Mouse (Mus musculus): ENCODE results near the gene Arfgap1.

Arfgap1 gene

GRCm38 (mm10) chr2:180967010-180967763, at the start of gene Arfgap1:
TSS of gene Arfgap1 (plus strand) at chr2:180967225.
- peak; percentile 73 for DNase-seq (ENCODE audit: low read depth, low spot score)

GRCm38 (mm10) chr2:180919913-180920809, 46.9 kb upstream of the Arfgap1 start:
- no peak for DNase-seq (ENCODE audit: low read depth, low spot score)

DNA sequence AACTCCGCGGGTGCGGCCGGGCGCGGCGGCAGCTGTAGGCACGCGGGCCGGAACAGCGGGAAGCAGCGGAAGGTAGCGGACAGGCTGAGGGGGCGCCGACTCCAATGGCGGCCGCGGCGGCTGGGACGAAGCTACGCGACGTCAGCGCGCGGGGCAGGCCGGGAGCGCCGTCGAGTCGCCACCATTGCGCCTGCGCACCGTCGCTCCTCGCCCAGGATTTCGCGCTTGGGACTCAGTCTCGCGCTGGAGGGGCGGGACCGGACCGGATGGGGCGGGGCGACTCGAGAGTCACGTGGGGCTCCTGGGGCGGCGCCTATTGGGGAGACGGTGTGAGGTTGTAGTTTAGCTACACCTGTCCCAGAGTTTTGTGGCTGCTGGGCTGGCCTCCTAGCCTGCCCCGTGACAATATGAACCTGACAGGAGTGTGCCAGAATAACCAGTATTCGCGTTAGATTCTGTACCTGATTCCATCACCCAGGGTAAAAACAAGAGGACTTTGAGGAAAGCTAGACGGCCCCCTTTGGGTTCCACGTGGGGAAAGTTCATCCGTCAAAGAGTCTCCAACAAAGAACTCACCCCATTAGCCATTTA, 46.1 kb upstream of the Arfgap1 start, which contains the start of gene Ythdf1:
Ythdf1 (minus strand) TSS at position 140 of the 591 bp plus-strand sequence.
- DNase-seq (ENCODE audit: low read depth, low spot score): peak; percentile 91

- DNase-seq (ENCODE audit: low read depth, low spot score): no peak
Observed at GRCm38 (mm10) chr2:180922739-180923138, 44.3 kb upstream of the Arfgap1 start.

- peak; percentile 39 for DNase-seq (ENCODE audit: low read depth, low spot score)
Observed at GRCm38 (mm10) chr2:180925176-180925575, 41.8 kb upstream of the Arfgap1 start.

GRCm38 (mm10) chr2:180928723-180929122, 38.3 kb upstream of the Arfgap1 start, which contains the start of gene Birc7:
TSS of gene Birc7 (plus strand) at chr2:180929023.
- DNase-seq (ENCODE audit: low read depth, low spot score): no peak

GRCm38 (mm10) chr2:180932418-180932817, 34.6 kb upstream of the Arfgap1 start:
- DNase-seq (ENCODE audit: low read depth, low spot score): no peak

- DNase-seq (ENCODE audit: low read depth, low spot score): no peak
Observed at GRCm38 (mm10) chr2:180940187-180940586, 26.8 kb upstream of the Arfgap1 start.

- no peak for DNase-seq (ENCODE audit: low read depth, low spot score)
Observed at GRCm38 (mm10) chr2:180941869-180942268, 25.2 kb upstream of the Arfgap1 start.

GRCm38 (mm10) chr2:180949947-180950346, 17.1 kb upstream of the Arfgap1 start:
- no peak for DNase-seq (ENCODE audit: low read depth, low spot score)

- no peak for DNase-seq (ENCODE audit: low read depth, low spot score)
Observed at GRCm38 (mm10) chr2:180952731-180953171, 14.3 kb upstream of the Arfgap1 start.

GRCm38 (mm10) chr2:180953638-180954037, 13.4 kb upstream of the Arfgap1 start:
- no peak for DNase-seq (ENCODE audit: low read depth, low spot score)

- DNase-seq (ENCODE audit: low read depth, low spot score): peak; percentile 37
Observed at GRCm38 (mm10) chr2:180954061-180955047, 12.7 kb upstream of the Arfgap1 start, which contains the start of gene Nkain4. TSS of gene Nkain4 (minus strand) at chr2:180954699.

DNA sequence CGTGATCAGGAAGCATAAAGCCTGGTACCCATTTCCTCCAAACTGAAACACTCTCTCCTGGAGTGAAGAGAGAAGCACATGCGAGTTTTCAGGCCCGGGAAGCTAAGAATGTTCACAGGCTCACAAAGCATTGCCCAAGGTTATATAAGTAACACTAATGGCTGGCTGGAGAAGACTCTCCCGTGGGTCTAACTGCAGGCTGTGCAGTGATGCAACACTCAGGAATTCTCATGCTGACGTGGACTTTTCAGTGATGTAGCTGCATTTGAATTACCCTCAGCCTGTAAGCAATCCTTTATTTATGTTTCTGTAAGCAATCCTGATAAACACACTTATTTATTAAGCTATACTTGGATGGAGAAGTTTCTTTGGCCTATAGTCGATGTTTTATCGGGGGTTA, 7.4 kb upstream of the Arfgap1 start:
- no peak for DNase-seq (ENCODE audit: low read depth, low spot score)

GRCm38 (mm10) chr2:180960187-180960586, 6.8 kb upstream of the Arfgap1 start:
- no peak for DNase-seq (ENCODE audit: low read depth, low spot score)

DNA sequence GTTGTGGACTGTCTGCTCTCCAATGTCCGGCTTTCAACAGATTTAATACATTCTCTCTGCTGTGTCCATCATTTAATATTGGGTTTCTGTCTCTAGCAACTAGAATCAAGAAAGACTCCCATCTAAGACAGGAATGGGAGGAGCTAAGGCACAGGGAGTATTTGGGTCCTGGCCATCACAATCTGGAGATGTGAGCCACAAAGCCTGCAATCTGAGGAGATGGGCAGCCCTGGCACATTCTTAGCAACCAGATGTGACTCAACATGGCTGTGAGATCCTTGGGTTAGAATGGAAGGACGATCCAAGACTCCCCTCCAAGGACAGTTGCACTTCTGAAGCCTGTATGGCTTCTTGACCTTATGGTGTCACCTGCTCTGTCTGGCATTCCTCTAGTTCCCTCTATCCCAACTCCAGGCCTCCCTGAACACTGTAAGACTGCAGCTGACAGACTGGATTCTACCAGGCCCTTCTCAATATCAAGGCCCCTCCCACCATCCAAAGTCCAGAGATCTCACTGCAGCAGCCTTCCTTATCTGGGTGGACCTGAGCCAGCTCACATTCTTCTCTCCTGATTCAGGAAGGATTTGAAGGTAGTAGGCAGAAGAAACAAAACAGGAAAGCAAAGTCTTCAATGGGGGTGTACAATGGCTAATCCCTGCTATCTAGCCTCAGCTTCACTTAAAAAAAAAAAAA, 4.3 kb upstream of the Arfgap1 start:
- no peak for DNase-seq (ENCODE audit: low read depth, low spot score)

GRCm38 (mm10) chr2:180963956-180964355, 3.1 kb upstream of the Arfgap1 start:
- peak; percentile 36 for DNase-seq (ENCODE audit: low read depth, low spot score)

- no peak for DNase-seq (ENCODE audit: low read depth, low spot score)
Observed at GRCm38 (mm10) chr2:180966092-180966882, 738 bp upstream of the Arfgap1 start.

DNA sequence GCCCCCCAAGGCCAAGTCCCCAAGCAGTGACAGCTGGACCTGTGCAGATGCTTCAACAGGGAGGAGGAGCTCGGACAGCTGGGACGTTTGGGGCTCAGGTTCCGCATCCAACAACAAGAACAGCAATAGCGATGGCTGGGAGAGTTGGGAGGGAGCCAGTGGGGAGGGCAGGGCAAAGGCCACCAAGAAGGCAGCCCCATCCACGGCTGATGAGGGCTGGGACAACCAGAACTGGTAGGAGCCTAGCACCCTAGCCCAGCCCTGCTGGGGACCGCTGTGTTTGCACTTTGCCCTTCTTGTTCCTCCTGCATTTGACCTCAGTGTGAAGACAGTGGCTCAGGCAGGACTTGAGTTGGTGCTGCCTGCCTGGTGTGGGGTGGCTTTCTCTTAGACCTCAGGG, 14.1 kb downstream of the Arfgap1 start:
- DNase-seq (ENCODE audit: low read depth, low spot score): no peak
